Mouse (Mus musculus): ENCODE results near the gene Map2k6.

Map2k6 gene

DNA sequence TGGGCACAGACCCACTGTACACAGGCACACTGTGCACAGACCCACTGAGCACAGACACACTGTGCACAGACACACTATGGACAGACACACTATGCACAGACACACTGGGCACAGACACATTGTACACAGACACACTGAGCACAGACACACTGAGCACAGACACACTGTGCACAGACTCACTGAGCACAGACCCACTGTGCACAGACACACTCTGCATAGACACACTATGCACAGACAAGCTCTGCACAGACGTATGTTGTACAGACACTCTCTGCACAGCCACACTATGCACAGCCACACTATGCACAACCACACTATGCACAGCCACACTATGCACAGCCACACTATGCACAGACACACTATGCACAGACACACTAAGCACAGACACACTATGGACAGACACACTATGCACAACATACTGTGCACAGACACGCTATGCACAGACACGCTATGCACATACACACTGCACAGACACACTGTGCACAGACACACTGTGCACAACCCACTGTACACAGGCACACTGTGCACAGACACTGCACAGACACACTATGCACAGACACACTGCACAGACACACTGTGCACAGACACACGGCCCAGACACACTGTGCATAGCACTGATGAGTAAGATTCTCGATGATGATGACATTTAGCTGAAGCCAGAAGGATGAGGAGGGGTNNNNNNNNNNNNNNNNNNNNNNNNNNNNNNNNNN is 54.7 kb downstream of the Map2k6 start:
- no peak for DNase-seq

DNA sequence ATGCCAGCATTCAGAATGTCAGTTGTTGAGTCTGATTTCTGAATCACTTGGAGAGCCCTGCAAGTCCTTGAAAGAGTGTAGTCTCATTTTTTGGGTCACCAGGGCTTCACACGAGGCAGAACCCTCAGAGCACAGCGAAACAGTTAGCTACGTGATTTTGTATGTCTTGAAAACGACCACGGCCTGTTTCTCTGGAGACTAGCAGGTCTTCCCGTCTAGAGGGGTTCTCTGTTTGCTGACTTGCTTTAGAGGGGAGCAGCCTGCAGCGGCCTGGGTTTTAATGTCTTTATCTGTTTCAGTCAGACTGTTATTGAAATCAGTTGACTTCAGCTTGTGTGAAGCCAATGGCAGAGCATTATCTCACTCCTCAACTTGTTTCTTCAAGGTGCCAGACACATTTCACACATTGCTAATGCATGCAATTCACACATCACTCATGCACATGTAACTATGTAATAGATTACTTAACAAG is 58.6 kb downstream of the Map2k6 start:
- no peak for DNase-seq

DNA sequence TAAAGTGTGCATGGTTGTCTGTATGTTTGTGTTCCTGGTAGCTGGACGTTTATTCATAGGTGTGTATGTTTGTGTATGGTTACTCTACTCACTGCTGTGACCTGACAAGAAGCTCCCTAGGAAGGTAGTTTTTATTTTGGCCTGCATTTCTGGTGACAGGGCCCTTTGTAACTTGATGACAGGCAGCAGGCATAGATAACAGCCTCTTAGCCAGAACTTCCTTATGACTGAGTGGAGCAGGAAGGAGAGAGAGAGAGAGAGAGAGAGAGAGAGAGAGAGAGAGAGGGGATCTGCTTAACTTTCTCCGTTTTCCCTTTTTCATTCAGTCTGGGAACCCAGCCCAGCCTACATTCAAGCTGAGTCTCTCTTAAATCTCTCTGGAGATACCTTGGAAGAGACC is 61.6 kb downstream of the Map2k6 start:
- no peak for DNase-seq

DNA sequence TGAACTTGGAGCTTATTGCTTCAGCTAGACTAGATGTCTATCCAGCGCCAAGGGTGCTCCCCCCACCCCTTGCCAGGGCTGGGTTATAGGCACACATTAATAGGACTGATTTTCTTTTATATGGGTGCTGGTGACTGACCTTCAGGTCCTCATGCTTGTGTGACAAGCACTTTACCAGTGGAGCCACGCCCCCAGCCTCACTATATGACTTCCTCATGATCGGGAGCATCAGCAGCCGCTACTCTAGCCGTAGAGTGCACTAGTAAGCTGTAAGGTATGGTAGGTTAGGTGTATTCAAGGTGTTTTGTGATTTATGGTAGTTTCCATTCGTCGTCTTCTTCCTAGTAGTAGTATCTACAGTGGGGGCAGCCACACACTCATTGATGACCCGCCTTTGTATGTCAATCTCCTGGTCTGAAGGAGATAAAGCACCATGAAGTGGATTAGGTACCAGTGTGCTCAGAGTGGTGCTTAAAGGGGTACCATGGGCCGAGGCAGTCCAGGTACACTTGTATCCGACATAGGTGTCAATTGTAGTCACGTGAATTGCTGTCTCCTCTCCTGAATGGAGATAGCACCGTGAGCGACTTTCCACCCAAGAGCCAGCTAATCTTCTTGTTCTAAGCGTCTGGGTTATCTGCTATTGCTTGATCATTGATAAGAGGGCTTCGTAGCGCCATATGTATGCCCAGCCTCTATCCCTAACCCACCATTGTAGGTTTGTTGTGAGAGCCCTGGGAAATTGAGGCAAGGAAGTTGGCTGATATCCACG is 62.8 kb downstream of the Map2k6 start:
- no peak for DNase-seq

DNA sequence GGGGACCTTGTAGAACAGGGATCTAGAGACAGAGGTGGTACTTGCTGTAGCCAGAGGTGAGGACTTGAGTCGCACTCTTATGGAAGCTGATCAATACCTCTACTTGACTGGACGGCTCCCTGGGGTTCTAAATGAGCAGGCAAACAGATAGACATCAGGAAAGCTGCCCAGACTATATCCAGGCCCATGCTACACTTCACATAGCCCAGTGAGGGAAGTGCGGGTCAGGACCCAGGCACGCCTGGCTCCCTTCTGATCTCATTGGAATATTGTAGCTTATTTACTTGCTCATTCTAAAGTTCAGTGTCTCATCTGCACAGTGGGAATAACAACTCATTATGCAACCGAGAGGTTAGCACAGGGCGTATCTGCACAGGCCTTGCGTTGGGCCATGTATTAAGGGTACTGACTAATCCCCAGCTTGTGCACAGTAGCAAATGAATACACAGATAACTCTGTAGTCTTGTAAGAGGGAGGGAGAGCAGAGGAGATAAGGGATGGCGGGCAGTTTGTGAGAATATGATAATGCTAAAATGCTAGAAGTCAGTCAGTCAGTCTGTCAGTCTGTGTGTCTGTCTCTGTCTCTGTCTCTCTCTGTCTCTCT is 64.2 kb downstream of the Map2k6 start:
- no peak for DNase-seq

DNA sequence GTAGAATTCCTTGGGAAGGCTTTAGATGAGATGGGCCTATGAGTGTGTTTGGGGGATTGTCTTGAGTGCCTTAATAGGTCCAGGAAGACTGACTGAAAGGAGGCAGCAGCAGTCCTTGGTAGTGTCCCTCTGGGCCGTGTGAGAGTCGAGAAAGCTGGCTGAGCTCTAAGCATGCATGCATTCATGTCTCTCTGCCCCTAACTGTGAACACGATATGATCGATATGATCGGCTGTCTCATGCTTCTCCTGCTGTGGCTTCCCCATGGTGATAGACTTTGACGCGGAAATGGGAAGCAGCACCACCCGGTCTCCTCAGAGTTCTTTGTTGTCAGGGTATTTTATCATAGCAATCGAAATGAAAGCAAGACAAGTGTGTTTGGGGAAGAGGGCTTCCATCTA is 64.9 kb downstream of the Map2k6 start:
- no peak for DNase-seq

DNA sequence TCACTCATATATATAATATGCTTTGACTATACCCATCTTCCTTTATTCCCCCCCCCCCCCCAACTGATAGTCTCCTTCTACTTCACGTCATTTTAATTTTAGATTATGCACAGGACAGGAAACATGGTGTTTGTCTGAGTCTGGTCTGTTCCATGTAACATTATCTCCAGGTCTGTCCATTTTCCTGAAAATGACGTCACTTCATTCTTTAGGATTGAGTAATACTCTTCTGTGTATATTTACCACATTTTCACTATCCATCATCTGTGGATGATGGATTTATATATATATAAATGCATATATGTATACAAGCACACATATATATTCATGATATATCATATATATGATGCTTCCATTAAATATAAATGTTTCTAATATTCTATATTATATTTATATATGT is 70.1 kb downstream of the Map2k6 start:
- no peak for DNase-seq

DNA sequence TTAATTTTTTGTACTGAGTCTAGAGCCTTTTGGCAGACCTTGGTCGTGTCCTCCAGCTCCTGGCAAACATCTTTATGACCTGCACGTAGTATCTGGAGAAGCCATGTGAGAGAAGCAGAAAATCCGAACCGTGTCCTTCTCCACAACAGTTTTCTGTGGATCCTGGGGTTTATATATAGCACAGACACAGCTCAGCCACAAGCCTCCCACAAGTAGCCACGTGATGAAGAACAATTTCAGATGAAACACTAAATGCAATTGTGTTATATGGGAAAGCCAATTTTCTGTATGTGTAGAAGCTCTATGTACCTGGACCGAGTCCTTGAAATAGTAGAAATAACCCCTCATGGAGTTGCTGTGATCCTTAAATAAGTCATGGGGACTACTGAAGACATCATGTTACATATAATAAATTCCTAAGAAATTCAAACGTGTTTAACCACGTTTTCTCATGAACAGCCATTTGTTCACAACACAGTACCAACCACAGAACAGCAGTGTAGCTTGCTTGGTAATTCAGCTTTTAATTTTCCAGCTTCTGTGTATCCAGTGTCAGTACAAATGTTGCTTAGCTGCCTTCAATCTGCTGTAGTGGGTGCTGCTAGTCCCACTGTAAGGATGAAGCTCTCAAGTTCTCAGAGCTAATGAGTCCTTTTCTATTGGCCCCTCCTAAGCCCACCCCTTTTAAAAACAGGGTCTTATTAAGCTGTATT is 71.8 kb downstream of the Map2k6 start:
- DNase-seq: peak; percentile 25

DNA sequence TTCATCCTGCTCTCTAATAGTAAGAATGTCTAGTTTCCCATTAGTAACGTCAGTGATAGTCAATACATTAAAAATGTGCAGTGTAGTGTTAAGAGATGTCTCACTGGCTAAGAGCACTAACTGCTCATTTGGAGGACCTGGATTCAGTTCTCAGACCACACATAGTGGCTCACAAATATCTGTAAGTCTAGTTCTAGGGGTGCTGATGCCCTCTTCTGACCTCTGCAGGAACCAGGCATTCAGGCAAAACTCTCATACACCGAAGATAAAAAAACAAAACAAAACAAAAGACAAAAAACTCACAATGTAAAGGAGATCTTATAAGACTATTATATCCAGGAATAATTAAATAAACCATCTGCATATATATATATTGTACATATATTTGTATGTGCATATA is 72.4 kb downstream of the Map2k6 start:
- no peak for DNase-seq

DNA sequence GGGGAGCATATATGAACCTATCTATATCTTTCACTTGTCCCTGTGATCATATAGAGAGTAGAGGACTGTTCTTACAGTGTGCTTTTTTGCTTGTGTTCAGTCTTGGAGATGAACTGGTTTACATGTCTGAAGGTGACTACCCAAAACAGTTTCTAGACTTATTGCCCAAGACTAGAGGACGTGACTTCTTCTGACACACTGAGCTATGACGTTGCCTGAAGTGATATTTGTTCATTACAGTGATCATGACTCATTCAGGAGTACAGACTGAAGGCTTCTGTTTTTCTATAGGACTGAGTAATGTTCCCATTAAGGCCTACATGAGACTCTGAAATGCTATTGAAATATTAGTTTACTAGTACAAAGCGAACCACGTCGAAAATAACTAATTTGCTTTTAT is 73.2 kb downstream of the Map2k6 start:
- DNase-seq: no peak

DNA sequence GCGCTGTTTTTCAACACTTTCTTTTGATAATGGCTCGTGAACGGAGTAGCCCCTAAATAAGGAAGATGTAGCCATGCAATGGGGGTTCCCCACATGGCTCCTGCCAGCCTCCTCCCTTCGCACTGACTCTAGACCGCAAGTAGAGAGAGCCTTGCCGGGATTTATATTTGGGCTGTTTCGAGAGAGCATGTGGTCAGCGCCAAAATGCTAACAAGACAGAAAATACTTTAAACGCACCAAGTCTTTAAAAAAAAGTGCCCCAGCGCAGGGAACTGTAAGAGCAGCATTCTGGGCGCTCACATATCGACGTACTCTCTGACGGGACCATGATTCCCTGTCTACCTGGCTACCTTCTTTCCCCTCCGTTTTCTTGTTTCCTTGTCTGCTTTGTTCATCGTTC is 74.6 kb downstream of the Map2k6 start:
- no peak for DNase-seq

DNA sequence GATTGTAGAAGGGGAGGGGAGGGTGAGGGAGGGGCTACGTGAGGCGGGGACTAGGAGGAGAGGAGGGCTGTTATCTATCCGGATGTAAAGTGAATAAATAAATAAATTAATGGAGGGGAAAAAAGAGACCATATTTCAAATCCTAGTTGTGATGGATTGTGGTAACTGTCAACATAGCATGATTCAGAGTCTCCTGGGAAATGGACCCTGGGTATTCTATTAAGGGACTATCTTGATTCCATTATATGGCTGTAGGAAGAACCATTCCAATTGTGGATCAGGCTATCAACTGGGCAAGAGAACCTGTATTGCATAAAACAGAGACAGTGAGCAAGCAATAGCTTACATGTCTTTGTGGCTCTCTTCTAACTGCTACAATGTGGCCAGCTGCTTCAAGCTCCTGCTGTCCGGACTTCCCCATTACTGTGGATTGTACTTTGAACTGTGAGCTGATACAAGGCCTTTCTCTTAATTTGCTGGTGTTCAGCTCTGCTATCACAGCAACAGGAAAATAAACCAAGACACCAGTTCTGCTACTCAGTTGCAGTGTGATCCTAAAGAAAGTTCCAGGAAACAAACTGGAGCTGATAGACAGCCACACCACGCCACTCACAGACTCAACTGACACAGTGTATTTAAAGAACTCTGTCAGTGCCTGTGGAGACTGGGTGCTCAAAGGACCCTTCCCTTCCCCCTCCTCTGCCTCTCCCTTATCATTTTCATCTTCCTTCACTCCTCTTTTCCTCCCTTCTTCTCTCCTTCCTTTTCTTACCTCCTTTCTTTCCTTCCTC is 77.6 kb downstream of the Map2k6 start:
- DNase-seq: no peak

DNA sequence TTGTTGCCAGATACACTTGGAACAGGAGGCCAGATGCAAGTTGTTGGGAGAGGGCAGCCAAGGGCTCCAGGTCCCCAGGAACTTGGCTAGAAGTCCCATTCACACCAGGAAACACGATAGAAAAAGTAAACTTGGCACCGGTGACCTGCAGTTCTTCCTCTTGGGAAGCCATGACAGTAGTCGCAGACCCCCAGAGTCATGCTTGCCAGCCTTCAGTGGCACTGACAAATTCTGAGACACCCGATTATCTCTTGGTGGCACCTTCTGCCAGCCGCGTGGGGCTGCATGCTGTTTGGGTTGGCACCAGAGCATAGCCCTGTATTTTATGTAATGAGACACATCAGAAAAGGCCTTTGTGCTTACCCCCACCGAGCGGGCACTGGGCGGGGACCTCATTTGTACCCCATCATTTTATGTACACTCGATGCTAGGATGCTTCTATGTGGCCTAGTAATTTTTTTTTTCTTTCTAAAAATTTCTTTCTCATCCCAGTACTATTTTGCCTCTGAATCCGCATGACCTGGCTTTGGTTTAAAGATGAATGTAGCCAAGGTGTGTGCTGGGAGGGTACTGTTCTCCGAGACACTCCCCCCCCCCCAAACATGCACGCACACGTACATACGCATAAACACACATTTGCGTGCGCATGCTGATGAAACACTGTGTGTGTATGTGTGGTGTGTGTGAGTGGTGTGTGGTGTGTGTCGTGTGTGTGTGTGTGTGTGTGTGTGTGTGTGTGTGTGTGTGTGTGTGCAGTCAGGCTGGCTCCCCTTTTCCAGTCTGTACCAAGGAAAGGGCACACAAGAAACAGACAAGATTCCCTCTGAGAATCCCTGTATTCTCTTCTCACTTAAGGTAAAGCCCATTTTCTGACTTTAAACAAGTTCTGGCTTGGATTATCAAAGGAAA is 79.3 kb downstream of the Map2k6 start:
- DNase-seq: no peak

DNA sequence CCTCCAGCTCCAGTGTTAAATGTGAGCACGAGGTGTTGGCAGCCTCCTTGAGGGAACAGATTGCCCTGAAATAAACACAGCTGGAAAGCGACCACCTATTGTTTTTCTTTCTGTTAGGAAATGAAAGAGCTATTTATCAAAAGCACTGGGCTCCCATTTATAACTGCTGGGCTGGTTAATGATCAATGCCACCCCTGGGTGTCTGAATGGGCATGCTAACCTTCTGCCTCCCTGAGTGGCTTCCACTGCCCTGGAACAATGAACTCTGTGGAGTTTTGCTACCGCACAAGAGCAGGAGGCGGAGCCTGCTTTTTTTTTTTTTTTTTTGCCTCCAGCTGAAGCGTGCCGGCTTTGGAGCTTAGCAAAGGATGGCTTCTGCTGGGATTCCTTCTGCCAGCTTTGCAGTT is 80.1 kb downstream of the Map2k6 start:
- peak; percentile 34 for DNase-seq

DNA sequence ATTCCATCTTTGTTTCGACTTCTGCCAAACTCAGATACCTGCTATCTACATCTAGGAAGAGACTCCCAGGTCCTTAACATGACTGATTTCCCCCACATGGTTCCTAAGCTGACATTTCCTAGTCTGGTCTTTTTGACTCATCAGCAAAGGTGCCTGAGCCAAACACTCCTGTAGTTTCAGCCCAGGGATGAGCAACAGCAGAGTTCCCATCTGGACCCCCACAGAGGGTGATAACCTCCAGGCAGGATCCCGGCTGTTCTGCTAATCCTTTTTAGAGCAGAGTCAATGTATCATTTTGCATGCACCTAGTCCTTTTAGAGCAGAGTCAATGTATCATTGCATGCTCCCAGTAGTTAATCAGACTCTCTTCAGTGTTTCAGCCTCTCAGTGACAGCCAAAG is 82.5 kb downstream of the Map2k6 start:
- DNase-seq: no peak

DNA sequence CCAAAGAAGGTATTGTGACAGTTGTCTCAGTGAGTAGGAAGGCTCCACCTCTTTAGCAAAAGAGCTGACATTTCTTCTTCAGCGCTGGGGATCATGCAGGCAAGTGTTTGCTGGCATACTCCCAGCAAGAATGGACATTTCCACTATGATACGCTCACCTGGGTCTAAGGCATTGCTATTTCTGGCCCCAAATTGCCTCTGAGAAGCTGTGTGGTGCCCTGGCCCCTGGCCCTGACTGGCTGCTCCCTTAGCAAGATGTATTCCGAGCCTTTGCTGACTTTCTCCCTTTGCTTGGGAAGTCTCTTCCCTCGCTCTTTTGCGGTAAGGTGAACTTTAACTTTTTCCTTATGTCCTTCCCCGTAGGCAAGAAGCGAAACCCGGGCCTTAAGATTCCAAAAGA is 83.3 kb downstream of the Map2k6 start:
- no peak for DNase-seq

DNA sequence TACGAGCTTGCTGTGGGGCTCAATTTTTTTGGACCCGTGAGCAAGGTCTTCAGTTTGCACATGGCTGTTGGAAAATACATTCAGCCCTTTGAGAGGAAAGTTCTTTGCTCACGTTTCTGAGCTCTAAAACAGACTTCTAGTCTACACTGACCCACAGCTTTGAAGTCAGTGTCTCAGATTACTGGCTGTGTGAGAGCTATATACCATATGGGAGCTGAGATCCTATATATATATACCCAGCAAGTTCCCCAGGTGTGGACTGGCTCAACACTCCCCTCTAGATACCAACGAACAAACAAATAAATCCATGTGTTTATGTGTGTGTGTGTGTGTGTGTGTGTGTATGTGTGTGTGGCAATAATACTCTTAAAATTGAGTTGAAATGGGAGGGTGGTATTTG is 83.7 kb downstream of the Map2k6 start:
- no peak for DNase-seq

DNA sequence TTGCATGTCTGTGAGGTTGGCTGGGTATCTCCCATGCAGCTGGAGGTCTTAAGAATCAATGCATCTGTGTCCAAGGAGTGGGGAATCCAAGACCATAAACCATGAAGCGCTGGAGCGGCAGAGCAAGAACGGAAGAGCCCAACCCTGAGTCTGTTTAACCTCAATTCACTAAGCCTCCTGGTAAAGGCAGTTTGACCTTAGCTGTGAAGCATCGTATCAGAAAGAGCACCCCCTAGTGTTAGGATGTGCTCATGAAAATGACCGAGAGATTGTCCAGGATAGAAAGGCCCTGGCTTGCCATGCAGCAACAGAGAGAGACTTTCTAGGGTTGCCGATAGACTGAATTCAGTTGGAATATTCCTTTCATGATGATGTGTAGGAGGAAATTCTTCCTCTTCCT is 84.2 kb downstream of the Map2k6 start:
- no peak for DNase-seq

DNA sequence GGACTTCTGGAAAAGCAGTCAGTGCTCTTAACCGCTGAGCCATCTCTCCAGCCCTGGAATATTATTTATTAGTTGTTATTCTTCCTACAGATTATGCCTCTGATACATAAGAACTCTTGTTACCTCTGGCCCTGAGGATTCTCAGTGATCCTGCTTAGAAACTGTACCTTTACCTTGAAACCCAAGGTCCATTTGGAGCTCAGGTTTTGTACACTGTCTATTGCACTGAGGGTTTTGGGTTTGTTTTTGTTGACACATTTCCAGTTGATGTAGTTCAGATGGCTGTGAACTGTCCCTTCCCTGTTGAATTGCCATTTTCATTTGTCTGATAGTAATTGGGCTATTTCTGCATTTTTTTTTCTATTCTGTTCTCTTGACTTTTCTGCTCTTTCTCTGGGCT is 85.5 kb downstream of the Map2k6 start:
- no peak for DNase-seq

DNA sequence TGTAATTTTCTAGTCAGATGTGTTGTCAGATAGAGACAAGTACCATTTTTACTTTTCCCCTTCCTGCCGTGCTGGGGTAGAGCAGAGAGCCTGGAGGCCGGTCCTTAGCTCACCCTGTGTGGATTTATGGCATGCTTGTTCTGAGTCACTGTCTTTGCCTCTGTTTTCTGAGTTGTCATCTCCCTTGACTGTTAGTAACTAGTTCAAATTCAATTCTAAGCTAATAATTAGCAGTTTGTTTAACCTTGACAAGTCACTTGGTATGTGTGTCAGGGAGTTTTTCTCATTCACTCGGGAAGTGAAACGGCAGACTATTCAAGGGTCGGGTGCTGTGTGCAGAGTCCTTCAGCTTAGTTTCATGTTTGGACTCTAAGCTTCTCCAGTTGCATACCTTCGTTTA is 86.2 kb downstream of the Map2k6 start:
- DNase-seq: no peak

DNA sequence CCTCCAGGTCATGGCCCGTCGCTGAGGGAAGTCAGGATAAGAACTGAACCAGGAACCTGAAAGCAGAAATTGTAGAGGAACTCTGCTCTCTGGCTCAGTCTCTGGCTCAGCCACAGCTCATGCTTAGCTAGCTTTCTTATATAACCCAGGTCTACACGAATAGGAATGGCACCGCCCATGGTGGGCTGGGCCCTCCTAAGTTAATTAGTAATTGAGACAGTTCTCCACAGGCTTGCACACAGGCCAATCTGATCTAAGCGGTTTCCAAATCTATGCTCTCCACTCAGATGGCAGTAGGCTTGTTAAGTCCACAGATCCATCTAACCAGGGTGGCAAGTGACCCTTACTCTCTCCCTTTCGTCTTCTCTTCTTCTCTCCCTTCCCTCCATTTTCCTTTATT is 88.9 kb downstream of the Map2k6 start:
- DNase-seq: no peak

DNA sequence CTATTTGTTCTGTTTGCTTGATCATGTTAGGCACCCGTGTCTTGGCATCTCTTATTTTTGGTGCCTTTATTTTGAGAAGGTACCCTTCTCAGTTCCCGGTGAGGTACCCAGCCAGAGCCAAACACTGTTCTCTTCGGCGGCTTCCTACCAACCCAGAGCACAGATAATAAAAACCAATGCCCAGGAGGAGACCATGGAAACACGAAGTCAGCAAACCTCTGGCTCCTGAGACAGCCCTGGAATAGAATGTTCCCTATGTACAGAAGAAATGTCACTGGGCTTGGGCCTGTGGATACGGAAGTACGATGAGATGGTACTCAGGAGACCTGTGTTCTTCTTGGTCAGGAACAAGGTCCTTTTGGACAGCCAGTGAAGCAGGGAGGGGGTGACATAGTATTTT is 89.4 kb downstream of the Map2k6 start:
- no peak for DNase-seq

Data from right cerebral cortex, postnatal 25 days (tissue).